Mouse (Mus musculus): ENCODE results near the gene Sox6.

Sox6 gene

GRCm38 (mm10) chr7:115888561-115888960 lies 150.0 kb downstream of the Sox6 start:
- DNase-seq, result no peak

GRCm38 (mm10) chr7:115888120-115888519 lies 150.5 kb downstream of the Sox6 start:
- DNase-seq, result no peak

GRCm38 (mm10) chr7:115872903-115873302 lies 165.7 kb downstream of the Sox6 start:
- DNase-seq, result no peak

GRCm38 (mm10) chr7:115868504-115868903 lies 170.1 kb downstream of the Sox6 start:
- DNase-seq, result no peak

- DNase-seq, result no peak
These were observed 170.9 kb downstream of the Sox6 start for GRCm38 (mm10) chr7:115867518-115868270.

GRCm38 (mm10) chr7:115866698-115867500 lies 171.7 kb downstream of the Sox6 start:
- no peak for DNase-seq

GRCm38 (mm10) chr7:115865979-115866697 lies 172.5 kb downstream of the Sox6 start:
- no peak for DNase-seq

GRCm38 (mm10) chr7:115865231-115865630 lies 173.4 kb downstream of the Sox6 start:
- no peak for DNase-seq

GRCm38 (mm10) chr7:115864411-115864810 lies 174.2 kb downstream of the Sox6 start:
- no peak for DNase-seq

- no peak for DNase-seq
These were observed 178.8 kb downstream of the Sox6 start for GRCm38 (mm10) chr7:115859691-115860401.

- no peak for DNase-seq
These were observed 187.5 kb downstream of the Sox6 start for GRCm38 (mm10) chr7:115851131-115851530.

GRCm38 (mm10) chr7:115845791-115846366 lies 192.7 kb downstream of the Sox6 start:
- no peak for DNase-seq

GRCm38 (mm10) chr7:115844910-115845309 lies 193.7 kb downstream of the Sox6 start:
- no peak for DNase-seq

GRCm38 (mm10) chr7:115844431-115844830 lies 194.2 kb downstream of the Sox6 start:
- no peak for DNase-seq

GRCm38 (mm10) chr7:115842251-115842650 lies 196.3 kb downstream of the Sox6 start:
- no peak for DNase-seq

GRCm38 (mm10) chr7:115840613-115841012 lies 198.0 kb downstream of the Sox6 start:
- DNase-seq, result no peak

- DNase-seq, result no peak
These were observed 203.6 kb downstream of the Sox6 start for GRCm38 (mm10) chr7:115835005-115835404.

GRCm38 (mm10) chr7:115833701-115834100 lies 204.9 kb downstream of the Sox6 start:
- no peak for DNase-seq

GRCm38 (mm10) chr7:115830938-115831873 lies 207.4 kb downstream of the Sox6 start:
- no peak for DNase-seq

GRCm38 (mm10) chr7:115830366-115830765 lies 208.2 kb downstream of the Sox6 start:
- DNase-seq, result no peak

- no peak for DNase-seq
These were observed 208.8 kb downstream of the Sox6 start for GRCm38 (mm10) chr7:115829756-115830155.

Data from cerebellum, adult 18-20 months (tissue).